Mouse (Mus musculus): ENCODE results near the gene Fam160b1. TPM values are rescaled to one million over a fixed set of nuclear protein-coding genes. Genes with fewer than 3 reads are reported as not detected.

Gene Fam160b1
- polyA plus RNA-seq, 1 experiment from 2014 or later = 9.4 TPM

DNA sequence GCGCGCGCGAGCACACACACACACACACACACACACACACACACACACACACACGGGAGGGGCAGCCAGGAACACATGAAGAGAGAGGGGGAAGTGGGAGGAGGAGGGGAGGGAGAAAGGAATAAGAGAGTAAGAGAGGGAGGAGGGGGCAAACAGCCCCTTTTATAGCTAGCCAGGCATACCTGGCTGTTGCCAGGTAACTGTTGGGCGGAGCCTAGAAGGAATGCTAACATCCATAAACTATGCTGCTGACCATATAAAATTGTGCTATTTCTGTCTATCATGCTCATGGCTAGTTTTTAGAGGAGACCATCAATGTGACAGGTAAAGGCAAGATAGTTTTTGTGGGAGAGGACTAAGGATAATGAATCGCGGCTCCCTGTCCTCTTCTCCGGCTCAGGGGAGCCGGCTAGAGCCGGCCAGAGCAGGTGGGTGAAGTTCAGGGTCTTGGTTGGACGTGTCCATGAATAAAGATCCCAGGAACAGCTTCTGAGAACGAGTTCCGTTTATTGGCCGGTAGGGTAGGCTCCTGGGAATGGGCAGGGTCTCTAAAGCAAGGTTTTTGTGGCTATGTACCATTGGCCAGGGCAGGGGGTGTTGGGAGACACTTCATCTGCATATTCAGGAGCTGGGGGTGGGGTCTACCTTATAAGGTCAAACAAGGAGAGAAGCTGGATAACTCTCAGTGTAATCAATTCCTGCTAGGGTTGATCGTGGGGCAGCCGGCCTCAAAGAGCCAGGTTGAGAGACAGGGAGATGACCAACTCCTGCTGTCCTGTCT lies 57.5 kb downstream of the Fam160b1 start:
- H3K4me3 ChIP-seq = peak overlapping the region; percentile 37

DNA sequence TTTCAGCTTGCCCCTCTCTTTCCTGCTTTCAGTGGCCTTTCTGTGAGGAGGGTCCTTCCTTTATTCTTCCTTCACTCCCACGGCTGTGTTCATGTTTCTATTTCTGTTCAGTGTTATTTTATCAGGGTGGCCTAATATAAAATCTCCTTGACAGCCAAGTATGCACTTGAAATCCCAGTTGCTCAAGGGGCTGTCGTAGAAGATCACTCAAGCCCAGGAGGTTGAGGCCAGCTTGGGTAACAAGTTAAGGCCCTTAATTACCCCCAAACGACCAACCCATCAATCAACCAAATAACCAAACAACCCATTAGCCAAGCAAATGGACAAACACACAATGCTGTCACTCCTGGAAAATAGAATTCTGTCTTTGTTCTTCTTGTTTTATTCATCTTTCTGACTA lies 62.9 kb downstream of the Fam160b1 start:
- Histone ChIP-seq H3K27ac (no peak overlapping the region), H3K4me3 (no peak overlapping the region), H3K9me3 (no peaks in the 10 kb centered on the region), H3K4me1 (peaks cover 24% of the 10 kb centered on the region), H3K36me3 (replicated peaks) (no peaks in the 10 kb centered on the region), H3K27me3 (ENCODE audit: poor library complexity, severe bottlenecking) (peaks cover 23% of the 10 kb centered on the region)
- 53% methylated on average over 3 of the region's 3 CpGs for WGBS
- no peak for DNase-seq (ENCODE audit: extremely low spot score, low spot score)

More for the DNA sequence above, 57.5 kb downstream of the Fam160b1 start:
- H3K4me1 ChIP-seq = peaks cover 21% of the 10 kb centered on the region
- no peaks in the 10 kb centered on the region for H3K9me3 ChIP-seq
- H3K27ac ChIP-seq = no peak overlapping the region; the same call in 1 of the 2 replicates
- H3K36me3 ChIP-seq (replicated peaks) = no peaks in the 10 kb centered on the region
- peaks cover 32% of the 10 kb centered on the region for H3K27me3 ChIP-seq (ENCODE audit: poor library complexity, severe bottlenecking)
- DNase-seq (ENCODE audit: extremely low spot score, low spot score) = no peak
- 24% methylated on average over 17 of the region's 17 CpGs for WGBS

DNA sequence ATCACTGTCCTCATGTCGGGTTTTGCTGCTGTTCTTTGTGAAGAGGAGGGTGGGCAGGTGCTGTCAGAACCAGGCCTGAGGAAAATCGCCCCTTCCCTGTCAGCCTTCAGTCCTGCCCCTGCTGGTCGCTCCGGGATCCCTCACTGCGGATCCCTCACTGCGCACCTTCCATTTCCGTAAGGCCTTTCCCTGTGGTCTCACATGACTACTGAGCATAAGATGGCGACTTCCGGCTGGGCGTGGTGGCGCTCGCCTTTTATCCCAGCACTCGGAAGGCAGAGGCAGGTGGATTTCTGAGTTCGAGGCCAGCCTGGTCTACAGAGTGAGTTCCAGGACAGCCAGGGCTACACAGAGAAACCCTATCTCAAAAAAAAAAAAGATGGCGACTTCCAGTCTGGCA lies 64.8 kb downstream of the Fam160b1 start:
- WGBS = 96% methylated on average over 15 of the region's 15 CpGs
- peaks cover 19% of the 10 kb centered on the region for H3K4me1 ChIP-seq
- DNase-seq (ENCODE audit: extremely low spot score, low spot score) = no peak

GRCm38 (mm10) chr19:57426841-57427240 lies 66.4 kb downstream of the Fam160b1 start:
- no peak for DNase-seq (ENCODE audit: extremely low spot score, low spot score)
- Histone ChIP-seq H3K4me1 (peaks cover 17% of the 10 kb centered on the region), H3K4me3 (no peak overlapping the region), H3K36me3 (replicated peaks) (no peaks in the 10 kb centered on the region), H3K27ac (no peak overlapping the region), H3K9me3 (no peaks in the 10 kb centered on the region), H3K27me3 (ENCODE audit: poor library complexity, severe bottlenecking) (peaks cover 5% of the 10 kb centered on the region; the same call in 1 of the 2 replicates)
- 93% methylated on average over 8 of the region's 8 CpGs for WGBS

More for the DNA sequence above, 64.8 kb downstream of the Fam160b1 start:
- Histone ChIP-seq H3K4me3 (no peak overlapping the region), H3K27ac (no peak overlapping the region), H3K9me3 (no peaks in the 10 kb centered on the region), H3K36me3 (replicated peaks) (no peaks in the 10 kb centered on the region), H3K27me3 (ENCODE audit: poor library complexity, severe bottlenecking) (peaks cover 13% of the 10 kb centered on the region)

DNA sequence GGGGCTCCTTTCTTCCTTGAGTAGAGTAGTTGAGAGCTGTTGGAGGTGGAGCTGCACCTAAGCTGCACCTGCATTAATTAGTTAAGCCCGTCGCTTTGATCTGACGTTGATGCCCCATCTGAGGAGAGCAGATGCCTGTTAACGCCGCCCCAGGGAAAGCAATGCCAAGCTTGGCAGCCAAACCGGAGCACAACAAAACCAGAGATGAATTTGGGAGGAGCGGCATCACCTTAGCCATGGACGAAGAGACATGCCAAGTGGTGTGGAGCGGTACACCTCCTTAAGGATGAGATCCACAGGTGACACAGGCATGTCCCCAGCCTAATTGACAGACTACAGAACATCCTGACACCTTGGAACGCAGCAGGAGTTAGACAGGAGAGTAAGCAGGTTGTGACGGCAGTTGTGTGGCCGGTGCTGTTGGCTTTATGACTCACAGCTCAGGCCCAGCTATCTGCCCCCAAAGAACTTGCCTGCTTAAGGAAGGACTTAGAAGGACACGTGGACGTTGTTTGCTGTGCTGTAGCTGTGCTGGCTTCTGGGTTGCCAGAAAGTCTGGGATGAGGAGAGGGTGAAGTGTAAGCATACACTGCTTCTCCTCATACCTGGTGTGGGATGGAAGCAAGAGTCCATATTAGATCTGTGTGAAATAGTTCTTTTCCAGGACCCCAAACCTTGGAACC lies 67.4 kb downstream of the Fam160b1 start:
- H3K36me3 ChIP-seq (replicated peaks) = no peaks in the 10 kb centered on the region
- H3K4me1 ChIP-seq = peaks cover 17% of the 10 kb centered on the region
- H3K27ac ChIP-seq = no peak overlapping the region
- WGBS = 85% methylated on average over 14 of the region's 14 CpGs
- no peak overlapping the region for H3K4me3 ChIP-seq
- no peak for DNase-seq (ENCODE audit: extremely low spot score, low spot score)
- no peaks in the 10 kb centered on the region for H3K9me3 ChIP-seq
- H3K27me3 ChIP-seq (ENCODE audit: poor library complexity, severe bottlenecking) = peaks cover under 1% of the 10 kb centered on the region; the same call in 1 of the 2 replicates

- DNase-seq (ENCODE audit: extremely low spot score, low spot score) = no peak
- Histone ChIP-seq H3K27ac (no peak overlapping the region), H3K27me3 (ENCODE audit: poor library complexity, severe bottlenecking) (no peaks in the 10 kb centered on the region; the same call in 1 of the 2 replicates), H3K4me3 (no peak overlapping the region), H3K4me1 (peaks cover 14% of the 10 kb centered on the region), H3K36me3 (replicated peaks) (no peaks in the 10 kb centered on the region), H3K9me3 (no peaks in the 10 kb centered on the region)
- 92% methylated on average over 3 of the region's 3 CpGs for WGBS
Measured at GRCm38 (mm10) chr19:57428641-57429040, 68.2 kb downstream of the Fam160b1 start.

GRCm38 (mm10) chr19:57429926-57430325 lies 69.4 kb downstream of the Fam160b1 start:
- Histone ChIP-seq H3K4me3 (no peak overlapping the region), H3K36me3 (replicated peaks) (no peaks in the 10 kb centered on the region), H3K27ac (no peak overlapping the region), H3K27me3 (ENCODE audit: poor library complexity, severe bottlenecking) (no peaks in the 10 kb centered on the region; the same call in 1 of the 2 replicates), H3K9me3 (no peaks in the 10 kb centered on the region), H3K4me1 (peaks cover 12% of the 10 kb centered on the region; the same call in 1 of the 2 replicates)
- 83% methylated on average over 6 of the region's 6 CpGs for WGBS
- no peak for DNase-seq (ENCODE audit: extremely low spot score, low spot score)

DNA sequence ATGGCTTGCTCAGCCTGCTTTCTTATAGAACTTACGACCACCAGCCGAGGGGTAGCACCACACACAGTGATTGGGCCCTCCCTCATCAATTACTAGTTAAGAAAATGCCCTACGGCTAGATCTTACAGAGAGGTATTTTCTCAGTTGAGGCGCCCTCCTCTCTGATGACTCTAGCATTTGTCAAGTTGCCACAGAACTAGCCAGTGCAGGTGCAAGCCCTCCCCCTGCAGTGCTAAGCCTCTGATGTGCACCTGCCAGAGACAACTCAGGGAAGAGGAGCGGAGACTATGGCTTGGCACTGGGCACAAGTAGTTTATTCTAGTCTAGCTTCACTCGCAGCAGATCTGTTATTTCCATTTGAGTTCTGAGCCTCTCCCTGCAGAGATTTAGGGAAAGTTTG lies 71.0 kb downstream of the Fam160b1 start:
- 62% methylated on average over 6 of the region's 6 CpGs for WGBS
- Histone ChIP-seq H3K4me3 (no peak overlapping the region), H3K27me3 (ENCODE audit: poor library complexity, severe bottlenecking) (no peaks in the 10 kb centered on the region), H3K9me3 (no peaks in the 10 kb centered on the region), H3K27ac (no peak overlapping the region), H3K4me1 (peaks cover 12% of the 10 kb centered on the region; the same call in 1 of the 2 replicates), H3K36me3 (replicated peaks) (no peaks in the 10 kb centered on the region)
- DNase-seq (ENCODE audit: extremely low spot score, low spot score) = no peak

- H3K4me1 ChIP-seq = peaks cover 12% of the 10 kb centered on the region; the same call in 1 of the 2 replicates
- no peaks in the 10 kb centered on the region for H3K9me3 ChIP-seq
- no peak for DNase-seq (ENCODE audit: extremely low spot score, low spot score)
- 76% methylated on average over 6 of the region's 6 CpGs for WGBS
- no peaks in the 10 kb centered on the region for H3K27me3 ChIP-seq (ENCODE audit: poor library complexity, severe bottlenecking)
- no peak overlapping the region for H3K27ac ChIP-seq
- H3K4me3 ChIP-seq = no peak overlapping the region
- H3K36me3 ChIP-seq (replicated peaks) = no peaks in the 10 kb centered on the region
Measured at GRCm38 (mm10) chr19:57434024-57434423, 73.5 kb downstream of the Fam160b1 start.

- Histone ChIP-seq H3K36me3 (replicated peaks) (no peaks in the 10 kb centered on the region), H3K27me3 (ENCODE audit: poor library complexity, severe bottlenecking) (no peaks in the 10 kb centered on the region), H3K9me3 (no peaks in the 10 kb centered on the region), H3K27ac (no peak overlapping the region), H3K4me3 (no peak overlapping the region), H3K4me1 (0 out of 2 replicates have a peak, but pooled peaks cover 9% of the 10 kb centered on the region)
- WGBS = 90% methylated on average over 10 of the region's 10 CpGs
- no peak for DNase-seq (ENCODE audit: extremely low spot score, low spot score)
Measured at GRCm38 (mm10) chr19:57436586-57437021, 76.1 kb downstream of the Fam160b1 start.

- WGBS = 95% methylated on average over 7 of the region's 7 CpGs
Measured at GRCm38 (mm10) chr19:57437042-57437441, 76.6 kb downstream of the Fam160b1 start.

More at GRCm38 (mm10) chr19:57437042-57437441, 76.6 kb downstream of the Fam160b1 start:
- Histone ChIP-seq H3K4me3 (no peak overlapping the region), H3K4me1 (0 out of 2 replicates have a peak, but pooled peaks cover 8% of the 10 kb centered on the region), H3K9me3 (no peaks in the 10 kb centered on the region), H3K27me3 (ENCODE audit: poor library complexity, severe bottlenecking) (no peaks in the 10 kb centered on the region), H3K36me3 (replicated peaks) (no peaks in the 10 kb centered on the region), H3K27ac (no peak overlapping the region)
- DNase-seq (ENCODE audit: extremely low spot score, low spot score) = no peak
